ENCODE assay signal across 15 mouse cellular contexts in the genomic region with DNA sequence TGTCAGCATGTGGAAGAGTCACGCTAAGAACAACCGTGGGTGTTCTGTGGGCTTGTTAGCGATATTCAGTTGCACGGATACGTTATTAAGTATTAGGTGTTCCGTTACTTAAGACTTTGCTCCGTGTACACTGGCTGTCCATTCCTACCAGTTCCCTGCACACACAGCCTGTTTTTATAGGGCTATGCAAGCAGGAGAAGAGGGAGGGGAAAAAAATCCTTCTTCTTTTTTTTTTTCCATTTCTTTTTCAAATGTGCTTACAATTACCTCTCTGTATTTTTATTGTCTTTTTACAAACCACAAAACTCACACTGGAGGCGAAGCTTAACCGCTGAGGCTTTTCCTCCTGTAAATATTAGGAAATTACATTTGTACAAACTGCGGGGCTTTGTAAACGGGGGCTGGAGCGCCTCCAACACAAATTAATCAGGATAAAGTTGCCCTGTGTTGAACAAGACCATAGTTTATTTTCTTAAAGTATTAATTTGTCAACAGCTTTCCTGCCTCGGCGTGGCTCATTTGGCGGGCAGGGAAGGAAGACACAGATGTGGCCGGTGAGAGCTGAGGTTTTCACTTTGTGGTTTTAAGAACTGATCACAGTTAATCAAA.
DNase-seq lines count a peak whose midpoint lies in the region; ATAC-seq and TF ChIP-seq lines count a peak whose summit lies in the region.
"Had no signal": no experiment of that assay in that cellular context is flagged by ENCODE, and none has a peak within 500 bp of the region (broad histone marks: within the 10 kb centered on the region; RNA-seq: fewer than 3 reads in every experiment).

No protein-coding gene starts in this region.

- H3K4me2 ChIP-seq in intestine, embryonic 14.5 days (ENCODE audit: low read length) = peak overlapping the region; percentile 14; the same call in 1 of the 2 replicates
- no peak overlapping the region for H3K4me2 ChIP-seq in intestine, postnatal 0 days (replicated peaks; ENCODE audit: low read depth)
- no peak overlapping the region for H3K4me2 ChIP-seq in midbrain, embryonic 11.5 days
- no peak overlapping the region for H3K4me2 ChIP-seq in midbrain, embryonic 14.5 days (ENCODE audit: low read length)
- peak overlapping the region; percentile 23; the same call in 1 of the 2 replicates for H3K4me2 ChIP-seq in stomach, embryonic 15.5 days

- WGBS in intestine, embryonic 14.5 days = 33% methylated on average over 16 of the region's 16 CpGs
- WGBS in intestine, postnatal 0 days = 50% methylated on average over 16 of the region's 16 CpGs
- WGBS in midbrain, embryonic 11.5 days = 71% methylated on average over 16 of the region's 16 CpGs
- 73% methylated on average over 16 of the region's 16 CpGs for WGBS in midbrain, embryonic 14.5 days
- 55% methylated on average over 16 of the region's 16 CpGs for WGBS in limb, embryonic 10.5 days
- WGBS in stomach, embryonic 15.5 days = 28% methylated on average over 16 of the region's 16 CpGs

- DNase-seq in intestine, embryonic 14.5 days (ENCODE audit: low spot score) = no peak
- DNase-seq in midbrain, embryonic 11.5 days (ENCODE audit: low spot score, missing footprints) = peak; percentile 75
- DNase-seq in midbrain, embryonic 14.5 days = no peak
- DNase-seq in limb, embryonic 10.5 days (ENCODE audit: low spot score) = no peak
- no peak for DNase-seq in ovary, adult 18-20 months (ENCODE audit: low spot score)
- DNase-seq: cerebellum, adult 18-20 months; gastrocnemius, postnatal 10 days; heart, postnatal 10 days; kidney, adult 2 months; lung, postnatal 14 days had no signal

- ATAC-seq in intestine, embryonic 14.5 days (replicated peaks; ENCODE audit: low FRiP score, low TSS enrichment, low read depth) = no peak
- ATAC-seq in intestine, postnatal 0 days = no peak
- no peak for ATAC-seq in midbrain, embryonic 11.5 days (ENCODE audit: low FRiP score)
- no peak for ATAC-seq in midbrain, embryonic 14.5 days (ENCODE audit: low FRiP score, low TSS enrichment)
- ATAC-seq in stomach, embryonic 15.5 days (ENCODE audit: insufficient read depth, low FRiP score, low read depth) = no peak
- ATAC-seq in megakaryocyte, adult 5-6 weeks (ENCODE audit: poor library complexity, severe bottlenecking) = no peak
- ATAC-seq: forebrain, embryonic 14.5 days had no signal

- peaks cover 22% of the 10 kb centered on the region for H3K4me1 ChIP-seq in intestine, embryonic 14.5 days (replicated peaks; ENCODE audit: control insufficient read depth, insufficient read depth, low read length)
- H3K4me1 ChIP-seq in intestine, postnatal 0 days (replicated peaks; ENCODE audit: control insufficient read depth, insufficient read depth, low read length) = no peaks in the 10 kb centered on the region
- peaks cover 12% of the 10 kb centered on the region for H3K4me1 ChIP-seq in midbrain, embryonic 11.5 days (ENCODE audit: control insufficient read depth, insufficient read depth, low read length)
- H3K4me1 ChIP-seq in midbrain, embryonic 14.5 days (ENCODE audit: control insufficient read depth, insufficient read depth, low read length) = peaks cover 14% of the 10 kb centered on the region
- peaks cover 70% of the 10 kb centered on the region for H3K4me1 ChIP-seq in limb, embryonic 10.5 days
- H3K4me1 ChIP-seq in stomach, embryonic 15.5 days = peaks cover 16% of the 10 kb centered on the region

- H3K36me3 ChIP-seq in intestine, embryonic 14.5 days (ENCODE audit: control insufficient read depth, insufficient read depth, low read length) = no peaks in the 10 kb centered on the region
- H3K36me3 ChIP-seq in intestine, postnatal 0 days (ENCODE audit: control insufficient read depth, insufficient read depth) = no peaks in the 10 kb centered on the region
- no peaks in the 10 kb centered on the region for H3K36me3 ChIP-seq in midbrain, embryonic 11.5 days (ENCODE audit: control insufficient read depth, insufficient read depth, low read length)
- H3K36me3 ChIP-seq in midbrain, embryonic 14.5 days (ENCODE audit: control insufficient read depth, insufficient read depth, low read length) = no peaks in the 10 kb centered on the region
- H3K36me3 ChIP-seq in limb, embryonic 10.5 days = no peaks in the 10 kb centered on the region
- no peaks in the 10 kb centered on the region for H3K36me3 ChIP-seq in stomach, embryonic 15.5 days

- no peak for TF ChIP-seq CTCF in intestine, postnatal 0 days (IDR thresholded peaks at IDR 0.05; ENCODE audit: low read depth)

- no peak overlapping the region for H3K4me3 ChIP-seq in intestine, embryonic 14.5 days (ENCODE audit: low read depth, low read length)
- H3K4me3 ChIP-seq in intestine, postnatal 0 days (ENCODE audit: low read depth, low read length) = no peak overlapping the region
- no peak overlapping the region for H3K4me3 ChIP-seq in midbrain, embryonic 11.5 days (ENCODE audit: low read depth, low read length)
- H3K4me3 ChIP-seq in midbrain, embryonic 14.5 days (replicated peaks; ENCODE audit: low read depth, low read length) = no peak overlapping the region
- H3K4me3 ChIP-seq in limb, embryonic 10.5 days = no peak overlapping the region
- no peak overlapping the region for H3K4me3 ChIP-seq in stomach, embryonic 15.5 days (replicated peaks)
- H3K4me3 ChIP-seq: layer of hippocampus, adult 2 months had no signal

- no peak overlapping the region for H3K9ac ChIP-seq in intestine, embryonic 14.5 days (ENCODE audit: low read length)
- no peak overlapping the region for H3K9ac ChIP-seq in intestine, postnatal 0 days (ENCODE audit: low read depth, low read length)
- H3K9ac ChIP-seq in midbrain, embryonic 11.5 days (ENCODE audit: low read length) = no peak overlapping the region
- no peak overlapping the region for H3K9ac ChIP-seq in midbrain, embryonic 14.5 days (replicated peaks; ENCODE audit: low read length)
- H3K9ac ChIP-seq in stomach, embryonic 15.5 days = no peak overlapping the region

- H3K27me3 ChIP-seq in intestine, embryonic 14.5 days (replicated peaks; ENCODE audit: control insufficient read depth, insufficient read depth, low read length) = no peaks in the 10 kb centered on the region
- H3K27me3 ChIP-seq in intestine, postnatal 0 days (replicated peaks; ENCODE audit: control insufficient read depth, insufficient read depth, low read length) = no peaks in the 10 kb centered on the region
- H3K27me3 ChIP-seq in midbrain, embryonic 11.5 days (ENCODE audit: control insufficient read depth, insufficient read depth, low read length) = no peaks in the 10 kb centered on the region
- no peaks in the 10 kb centered on the region for H3K27me3 ChIP-seq in midbrain, embryonic 14.5 days (ENCODE audit: control insufficient read depth, insufficient read depth, low read length)
- no peaks in the 10 kb centered on the region for H3K27me3 ChIP-seq in limb, embryonic 10.5 days (ENCODE audit: low read depth, poor library complexity, severe bottlenecking)
- H3K27me3 ChIP-seq in stomach, embryonic 15.5 days (replicated peaks) = no peaks in the 10 kb centered on the region

- no peak overlapping the region for H3K27ac ChIP-seq in intestine, embryonic 14.5 days (ENCODE audit: low read depth)
- H3K27ac ChIP-seq in intestine, postnatal 0 days (ENCODE audit: low read depth, low read length) = no peak overlapping the region
- no peak overlapping the region for H3K27ac ChIP-seq in midbrain, embryonic 11.5 days (ENCODE audit: low read depth, low read length)
- no peak overlapping the region for H3K27ac ChIP-seq in midbrain, embryonic 14.5 days (replicated peaks; ENCODE audit: low read depth, low read length)
- peak overlapping the region; percentile 46 for H3K27ac ChIP-seq in limb, embryonic 10.5 days
- H3K27ac ChIP-seq in stomach, embryonic 15.5 days = no peak overlapping the region
- H3K27ac ChIP-seq: layer of hippocampus, adult 2 months had no signal

- no peaks in the 10 kb centered on the region for H3K9me3 ChIP-seq in intestine, embryonic 14.5 days (ENCODE audit: control insufficient read depth, low read length)
- H3K9me3 ChIP-seq in intestine, postnatal 0 days (ENCODE audit: control insufficient read depth) = no peaks in the 10 kb centered on the region
- H3K9me3 ChIP-seq in midbrain, embryonic 11.5 days (ENCODE audit: control insufficient read depth, low read length) = no peaks in the 10 kb centered on the region
- H3K9me3 ChIP-seq in midbrain, embryonic 14.5 days (ENCODE audit: control insufficient read depth, low read length) = no peaks in the 10 kb centered on the region
- H3K9me3 ChIP-seq in limb, embryonic 10.5 days (replicated peaks) = no peaks in the 10 kb centered on the region
- no peaks in the 10 kb centered on the region for H3K9me3 ChIP-seq in stomach, embryonic 15.5 days

Comparison
In these comparisons a context has a peak if more than half of its experiments do, and no peak if none do; other contexts are left out.
1. H3K4me2 ChIP-seq: peak in intestine, embryonic 14.5 days (single experiment) and stomach, embryonic 15.5 days (single experiment); none in intestine, postnatal 0 days (single experiment), midbrain, embryonic 11.5 days (single experiment) and midbrain, embryonic 14.5 days (single experiment).